Mouse (Mus musculus) forebrain, postnatal 0 days (tissue): ENCODE data around the gene Zfp691. TPM values are rescaled to one million over a fixed set of nuclear protein-coding genes. Genes with fewer than 3 reads are reported as not detected.
A peak's percentile ranks its signal among the peaks of the same experiment; 100 is the strongest.

Experiments used
- ATAC-seq: fragments of 200-750 bp; cut with Nextera tagmentation; 2 replicates; pipeline ENCODE4 v1.8.0; 2017; ENCODE audit warnings: mild to moderate bottlenecking, moderate library complexity
- DNase-seq: peaks from one replicate; pipeline ENCODE4 v3.0.0-alpha.2; 2015
- H3K27ac ChIP-seq: fragments of 300-500 bp; sonication (generic); 2 replicates; pipeline ENCODE4 v1.5.1; 2014; ENCODE audit warnings: low read depth, mild to moderate bottlenecking, antibody characterized with exemption, low read length, moderate library complexity, mixed read lengths
- H3K27me3 ChIP-seq: fragments of 300-500 bp; sonication (generic); 2 replicates; pipeline ENCODE4 v1.6.1; 2014; ENCODE audit warnings: mild to moderate bottlenecking, low read length, mixed read lengths; ENCODE audit not compliant: insufficient read depth
- H3K36me3 ChIP-seq: fragments of 300-500 bp; sonication (generic); 2 replicates; pipeline ENCODE4 v1.6.1; 2014; ENCODE audit warnings: mild to moderate bottlenecking, moderate library complexity; ENCODE audit not compliant: insufficient read depth
- H3K4me1 ChIP-seq: fragments of 300-500 bp; sonication (generic); 2 replicates; pipeline ENCODE4 v1.6.1; 2014; ENCODE audit warnings: antibody characterized with exemption; ENCODE audit not compliant: insufficient read depth
- H3K4me2 ChIP-seq: fragments of 300-500 bp; sonication (generic); 2 replicates; pipeline ENCODE4 v1.6.1; 2014; ENCODE audit warnings: low read depth, mild to moderate bottlenecking, moderate library complexity
- H3K4me3 ChIP-seq: fragments of 300-500 bp; sonication (generic); 2 replicates; pipeline ENCODE4 v1.5.1; 2014; ENCODE audit warnings: low read depth, low read length, mixed read lengths
- H3K9ac ChIP-seq: fragments of 300-500 bp; sonication (generic); 2 replicates; pipeline ENCODE4 v1.6.1; 2014; ENCODE audit warnings: mild to moderate bottlenecking
- H3K9me3 ChIP-seq: fragments of 300-500 bp; sonication (generic); 2 replicates; pipeline ENCODE4 v1.6.1; 2016; ENCODE audit warnings: low read length
- CTCF ChIP-seq: sonication (generic); IDR thresholded peaks from 2 replicates; pipeline ENCODE4 v1.5.1; 2016; ENCODE audit warnings: antibody characterized with exemption, control low read depth, low read depth
- WGBS: fragments of 180-500 bp; shearing (Covaris S2); extraction: QIAGEN DNeasy Blood & Tissue Kit; methylation state at CpG from one replicate; pipeline ENCODE4 v1.1.7; 2014; 5-methylcytosine and 5-hydroxymethylcytosine counted together
- polyA plus RNA-seq: library from polyadenylated mRNA; unstranded; fragments of >200 nt; fragmentation: Nextera tagmentation; extraction: Ambion mirVana; gene quantifications from 2 replicates; pipeline ENCODE4 v1.2.1, GENCODE M21; 2015
- total RNA-seq: library from RNA; depleted of rRNA; stranded (reverse); fragments of >200 nt; gene quantifications from 2 replicates; pipeline ENCODE4 v1.2.3, GENCODE M21; 2014

The Zfp691 gene
- total and polyA plus RNA-seq, 2 experiments from 2014 or later, result 2.2 to 6.5 TPM

- 84% methylated on average over 4 of the region's 4 CpGs for WGBS
- H3K27ac ChIP-seq, result no peak overlapping the region
These were observed 11.8 kb upstream of the Zfp691 start for GRCm38 (mm10) chr4:119185771-119186170.

GRCm38 (mm10) chr4:119183525-119183924 is 9.5 kb upstream of the Zfp691 start:
- no peak for ATAC-seq
- Histone ChIP-seq H3K4me1 (no peaks in the 10 kb centered on the region), H3K27me3 (no peaks in the 10 kb centered on the region), H3K27ac (no peak overlapping the region), H3K4me2 (no peak overlapping the region), H3K9ac (no peak overlapping the region), H3K9me3 (no peaks in the 10 kb centered on the region), H3K4me3 (no peak overlapping the region), H3K36me3 (no peaks in the 10 kb centered on the region)
- TF ChIP-seq CTCF, result no peak
- no peak for DNase-seq
- WGBS, result 15% methylated on average over 1 of the region's 1 CpGs

More at GRCm38 (mm10) chr4:119185771-119186170, 11.8 kb upstream of the Zfp691 start:
- H3K4me3 ChIP-seq, result no peak overlapping the region
- H3K36me3 ChIP-seq, result no peaks in the 10 kb centered on the region
- ATAC-seq, result no peak
- H3K9me3 ChIP-seq, result no peaks in the 10 kb centered on the region
- H3K27me3 ChIP-seq, result no peaks in the 10 kb centered on the region
- no peak for TF ChIP-seq CTCF
- H3K4me1 ChIP-seq, result no peaks in the 10 kb centered on the region
- no peak overlapping the region for H3K9ac ChIP-seq
- no peak for DNase-seq
- no peak overlapping the region for H3K4me2 ChIP-seq

DNA sequence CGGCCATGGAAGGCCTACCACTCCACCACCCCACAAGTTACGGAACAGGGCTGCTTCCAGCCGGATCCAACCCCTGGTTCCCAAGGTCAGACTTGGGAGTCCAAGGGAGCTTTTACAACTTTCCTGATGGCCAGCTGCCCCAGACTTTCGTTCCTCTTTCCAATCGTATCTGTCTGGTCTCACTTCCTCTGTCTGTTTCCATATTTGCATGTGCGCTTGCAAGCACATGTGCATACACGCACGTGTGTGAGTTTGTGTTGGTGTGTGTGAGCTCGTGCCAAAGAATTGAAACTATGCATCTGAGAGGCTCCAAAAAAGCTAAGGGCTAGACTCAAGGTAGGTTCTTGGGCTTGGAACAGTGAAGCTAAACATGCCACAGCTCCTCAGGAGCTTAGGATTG is 7.5 kb upstream of the Zfp691 start:
- no peak for TF ChIP-seq CTCF
- Histone ChIP-seq H3K9me3 (no peaks in the 10 kb centered on the region), H3K36me3 (no peaks in the 10 kb centered on the region), H3K4me2 (no peak overlapping the region), H3K4me3 (no peak overlapping the region), H3K4me1 (no peaks in the 10 kb centered on the region), H3K9ac (no peak overlapping the region), H3K27me3 (no peaks in the 10 kb centered on the region), H3K27ac (no peak overlapping the region)
- ATAC-seq (no peak), DNase-seq (no peak)
- WGBS, result 87% methylated on average over 9 of the region's 9 CpGs

DNA sequence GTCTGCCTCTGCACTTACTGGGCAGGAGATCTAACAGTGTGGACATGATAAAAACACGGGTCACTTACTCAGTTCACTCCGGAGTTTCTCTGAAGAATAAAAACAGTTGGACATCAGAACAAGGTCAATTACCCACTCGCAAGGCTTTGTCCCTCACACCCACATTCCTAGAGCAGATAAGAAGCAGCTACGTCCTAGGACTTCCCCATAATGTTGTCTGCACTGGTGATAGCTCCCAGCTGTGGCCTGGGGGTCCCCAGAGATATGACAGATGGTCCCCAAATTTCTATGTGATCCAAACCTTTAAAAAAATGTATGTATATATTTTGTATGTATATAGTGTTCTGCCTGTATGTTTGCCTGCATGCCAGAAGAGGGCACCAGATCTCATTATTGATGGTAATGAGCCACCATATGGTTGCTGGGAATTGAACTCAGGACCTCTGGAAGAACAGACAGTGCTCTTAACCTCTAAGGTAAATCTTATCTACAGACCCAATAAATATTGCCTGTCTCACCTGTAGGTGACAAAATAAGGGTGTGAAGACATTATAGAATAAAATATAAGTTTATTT is 6.2 kb upstream of the Zfp691 start:
- H3K27ac ChIP-seq, result no peak overlapping the region
- no peak overlapping the region for H3K4me2 ChIP-seq
- no peak overlapping the region for H3K4me3 ChIP-seq
- H3K9me3 ChIP-seq, result no peaks in the 10 kb centered on the region
- 67% methylated on average over 4 of the region's 4 CpGs for WGBS
- no peaks in the 10 kb centered on the region for H3K4me1 ChIP-seq
- H3K36me3 ChIP-seq, result no peaks in the 10 kb centered on the region
- TF ChIP-seq CTCF, result peak; percentile 24; the same call in 1 of the 2 replicates
- H3K9ac ChIP-seq, result no peak overlapping the region
- no peaks in the 10 kb centered on the region for H3K27me3 ChIP-seq
- ATAC-seq, result no peak
- DNase-seq, result no peak

- no peaks in the 10 kb centered on the region for H3K9me3 ChIP-seq
- 86% methylated on average over 18 of the region's 18 CpGs for WGBS
These were observed 4.3 kb upstream of the Zfp691 start for GRCm38 (mm10) chr4:119178331-119178730.

DNA sequence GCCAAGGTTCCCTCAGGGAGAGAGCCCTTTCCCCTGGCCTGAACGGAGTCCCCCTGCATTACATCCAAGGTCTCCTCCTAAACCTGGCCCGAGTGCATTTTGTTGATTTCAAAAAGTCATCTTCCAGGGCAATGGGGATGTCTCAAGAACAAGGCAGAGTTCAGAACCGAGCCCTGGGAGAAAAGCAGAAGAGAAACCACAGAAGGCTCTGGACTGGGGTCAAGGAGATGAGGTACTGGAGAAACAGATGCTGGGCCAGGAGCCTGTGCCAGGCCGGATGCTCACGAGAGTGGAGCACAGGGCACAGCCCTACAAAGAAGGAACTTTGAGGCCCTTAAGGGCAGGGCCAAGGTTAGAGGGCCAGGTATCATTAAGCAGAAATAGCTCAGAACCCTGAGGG is 3.7 kb upstream of the Zfp691 start:
- DNase-seq (no peak), ATAC-seq (no peak)
- Histone ChIP-seq H3K4me3 (no peak overlapping the region), H3K36me3 (no peaks in the 10 kb centered on the region), H3K9me3 (no peaks in the 10 kb centered on the region), H3K27me3 (no peaks in the 10 kb centered on the region), H3K4me2 (no peak overlapping the region), H3K27ac (no peak overlapping the region), H3K9ac (no peak overlapping the region), H3K4me1 (peaks cover 4% of the 10 kb centered on the region; the same call in 1 of the 2 replicates)
- no peak for TF ChIP-seq CTCF
- WGBS, result 85% methylated on average over 5 of the region's 5 CpGs

More at GRCm38 (mm10) chr4:119178331-119178730, 4.3 kb upstream of the Zfp691 start:
- DNase-seq, result no peak
- Histone ChIP-seq H3K4me1 (no peaks in the 10 kb centered on the region), H3K27ac (no peak overlapping the region), H3K27me3 (no peaks in the 10 kb centered on the region), H3K4me3 (no peak overlapping the region), H3K9ac (no peak overlapping the region), H3K36me3 (no peaks in the 10 kb centered on the region), H3K4me2 (no peak overlapping the region)
- ATAC-seq, result no peak
- no peak for TF ChIP-seq CTCF

DNA sequence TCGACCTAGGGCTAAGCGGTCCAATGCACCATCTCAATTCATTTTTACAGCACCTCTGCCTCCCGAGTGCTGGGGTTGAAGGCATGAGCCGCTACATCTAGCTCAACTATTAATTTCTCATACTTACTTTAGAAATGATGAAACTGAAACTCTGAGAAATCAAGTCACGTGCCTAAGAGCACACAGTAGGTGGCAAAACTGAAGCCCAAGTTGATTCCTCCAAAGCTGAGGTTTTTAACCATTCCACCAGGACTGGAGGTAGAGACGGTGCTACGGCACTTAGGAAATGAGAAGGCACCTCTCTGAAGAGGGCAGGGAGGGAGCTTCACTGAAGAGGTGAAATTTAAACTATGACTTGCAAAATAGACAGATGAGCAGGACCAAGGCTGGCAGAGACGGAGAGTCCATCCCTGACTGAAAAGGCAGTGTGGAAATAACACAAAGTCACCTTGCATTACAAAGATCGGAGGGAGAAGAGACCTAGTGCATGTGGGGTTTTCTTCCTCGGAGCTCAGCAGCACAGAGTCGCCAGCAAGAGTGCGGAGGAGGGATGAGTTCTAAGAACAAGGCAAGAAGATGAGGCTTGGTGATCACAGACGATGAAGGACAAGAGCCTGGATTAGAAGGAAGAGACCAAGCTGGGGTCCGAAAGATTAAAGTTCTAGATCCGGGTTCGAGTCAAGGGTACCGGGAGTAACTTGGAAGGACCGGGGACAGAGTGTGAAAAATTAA is 910 bp downstream of the Zfp691 start:
- 40% methylated on average over 18 of the region's 18 CpGs for WGBS
- Histone ChIP-seq H3K9me3 (no peaks in the 10 kb centered on the region), H3K4me1 (peaks cover 4% of the 10 kb centered on the region; the same call in 1 of the 2 replicates), H3K4me3 (peak overlapping the region; percentile 84), H3K27me3 (no peaks in the 10 kb centered on the region), H3K4me2 (peak overlapping the region; percentile 63), H3K36me3 (peaks cover 9% of the 10 kb centered on the region), H3K27ac (no peak overlapping the region), H3K9ac (peak overlapping the region; percentile 71)
- DNase-seq, result no peak
- ATAC-seq, result no peak
- TF ChIP-seq CTCF, result no peak
